Mouse (Mus musculus): Measurements from ENCODE around the gene Gucy2c.

The Gucy2c gene

DNA sequence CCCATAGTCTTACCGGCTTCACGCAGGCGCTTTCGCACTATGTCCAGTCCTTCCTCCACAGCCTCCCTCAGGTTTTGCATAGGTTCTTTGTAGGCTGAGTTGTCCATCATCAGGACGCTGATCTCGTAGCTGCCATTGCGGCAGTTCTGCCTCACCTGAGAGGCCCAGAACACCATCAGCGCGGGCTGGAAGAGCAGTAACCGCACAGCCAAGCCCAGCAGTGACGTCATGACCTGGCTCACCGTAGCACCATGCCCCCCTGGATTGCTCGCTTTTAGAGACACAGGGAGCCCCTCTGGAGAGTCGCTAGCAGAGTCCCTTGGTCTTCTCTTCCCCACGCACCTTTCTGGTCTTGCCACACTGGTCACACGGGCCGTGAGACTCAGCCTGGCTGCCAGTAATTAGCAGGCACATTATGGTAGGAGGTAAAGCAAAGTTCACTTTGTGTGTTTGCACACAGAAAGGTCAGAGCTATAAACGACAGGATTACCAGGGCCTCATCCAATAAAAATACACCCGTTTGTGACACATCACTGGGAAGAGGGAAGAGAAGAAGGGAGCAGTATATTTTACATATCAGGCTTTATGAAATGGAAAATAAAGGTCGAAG is at the start of gene Gucy2c:
Gucy2c (minus strand) TSS at position 389 of the 610 bp plus-strand sequence.
- DNase-seq (ENCODE audit: low spot score): no peak

DNA sequence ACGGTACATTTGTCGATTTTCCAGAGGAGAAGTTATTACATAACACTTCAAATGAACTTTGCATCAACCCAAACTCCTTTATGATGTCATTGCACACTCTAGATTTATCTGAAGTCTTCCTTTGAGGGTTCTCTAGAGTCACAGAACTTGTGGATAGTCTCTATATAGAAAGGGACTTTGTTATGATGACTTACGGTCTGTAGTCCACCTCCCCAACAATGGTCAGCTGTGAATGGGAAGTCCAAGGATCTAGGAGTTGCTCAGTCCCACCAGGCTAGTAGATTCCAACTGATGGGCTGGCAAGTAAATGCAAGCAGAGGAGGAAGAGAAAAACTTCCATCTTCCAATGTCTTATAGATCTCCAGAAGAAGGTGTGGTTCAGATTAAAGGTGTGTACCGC is 47.1 kb upstream of the Gucy2c start:
- no peak for DNase-seq (ENCODE audit: low spot score)

DNA sequence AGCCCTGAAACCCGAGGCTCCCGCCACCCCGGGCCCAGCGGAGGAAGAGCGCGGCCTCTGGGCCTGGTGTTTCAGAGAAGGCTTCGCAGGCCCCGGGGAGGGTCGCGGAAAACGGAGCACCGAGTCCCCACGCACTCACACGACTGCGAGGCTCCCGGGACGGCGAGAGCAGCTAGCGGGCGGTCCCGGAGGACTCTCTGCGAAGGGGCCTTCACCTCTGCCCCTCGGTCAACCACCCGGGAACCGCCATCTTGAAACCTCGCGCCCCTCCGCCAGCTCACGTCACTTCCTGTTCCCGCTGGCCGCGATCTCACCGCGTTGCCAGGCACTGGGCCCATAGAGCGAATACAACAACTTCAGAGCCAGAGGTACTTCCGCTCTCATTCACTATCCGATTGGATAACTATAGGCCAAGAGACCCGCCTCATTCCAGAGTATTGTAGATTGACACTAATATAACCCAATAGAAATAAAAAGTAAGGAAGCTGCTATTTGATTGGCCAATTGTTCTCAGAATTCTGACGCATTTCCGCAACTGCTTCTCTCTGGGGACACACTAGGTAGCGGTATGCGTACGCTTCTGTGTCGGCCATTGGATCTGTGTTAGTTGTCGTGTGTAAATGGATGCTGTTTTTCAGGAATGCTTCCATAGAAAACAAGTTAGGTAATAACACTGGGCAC is 46.5 kb upstream of the Gucy2c start, which contains the start of gene Wbp11:
Wbp11 (minus strand) TSS at position 353 of the 681 bp plus-strand sequence.
- DNase-seq (ENCODE audit: low spot score): peak; percentile 98

DNA sequence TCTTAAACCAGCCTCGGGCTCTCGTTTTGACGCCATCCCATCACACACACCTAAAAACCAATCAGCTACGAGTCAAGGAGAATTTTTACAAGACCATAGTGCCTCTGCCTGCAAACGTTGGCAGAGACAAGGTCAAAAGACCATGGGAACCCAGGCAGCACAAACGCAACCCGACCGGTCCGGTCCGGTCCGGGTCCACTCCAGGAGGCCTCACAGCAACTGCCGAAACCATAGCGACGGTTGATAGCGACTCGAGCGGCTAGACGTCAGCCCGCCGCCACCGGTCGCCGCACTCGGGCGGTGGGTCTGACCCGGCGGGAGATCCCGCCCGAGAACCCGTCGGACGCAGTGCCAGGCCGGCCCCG is 45.9 kb upstream of the Gucy2c start, which contains the start of gene BC049715:
BC049715 (plus strand) TSS at position 111 of the 365 bp plus-strand sequence.
- DNase-seq (ENCODE audit: low spot score): peak; percentile 12

DNA sequence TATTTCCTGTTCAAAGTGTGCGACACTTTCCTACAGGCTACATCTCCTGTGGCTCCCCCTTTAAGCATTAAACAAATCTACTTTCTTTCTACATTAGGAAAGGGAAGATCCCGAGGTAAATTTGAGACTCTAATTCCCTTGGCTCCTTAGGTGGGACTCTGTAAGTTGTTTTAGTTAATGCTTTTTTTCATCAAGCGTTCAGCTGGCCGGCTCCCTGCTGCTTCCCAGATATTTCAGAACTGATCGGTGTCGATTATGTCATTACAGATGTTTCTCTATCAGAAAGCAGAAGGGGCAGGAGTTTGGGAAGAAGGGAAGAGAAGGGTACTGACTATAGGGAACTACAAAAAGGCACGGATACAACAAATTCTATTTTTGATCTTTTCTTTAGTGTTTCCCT is 45.6 kb upstream of the Gucy2c start:
- no peak for DNase-seq (ENCODE audit: low spot score)

DNA sequence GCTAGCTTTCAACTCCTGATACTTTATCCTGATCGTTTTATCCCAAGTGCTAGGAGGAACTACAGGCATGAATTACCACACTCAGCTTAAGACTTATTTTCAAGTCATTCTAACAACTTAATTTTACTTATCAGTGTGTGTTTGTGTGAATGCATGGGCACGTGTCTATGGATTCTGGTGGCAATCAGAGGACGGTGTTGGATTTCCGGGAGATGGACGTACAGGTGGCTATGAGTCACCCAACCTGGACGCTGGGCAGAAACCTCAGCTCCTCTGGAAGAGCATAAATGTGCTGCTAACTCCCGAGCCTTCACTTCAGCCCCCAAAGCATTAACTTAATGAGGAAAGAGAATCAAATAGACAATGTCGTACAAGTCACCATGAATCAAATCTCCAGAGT is 43.4 kb upstream of the Gucy2c start:
- no peak for DNase-seq (ENCODE audit: low spot score)

DNA sequence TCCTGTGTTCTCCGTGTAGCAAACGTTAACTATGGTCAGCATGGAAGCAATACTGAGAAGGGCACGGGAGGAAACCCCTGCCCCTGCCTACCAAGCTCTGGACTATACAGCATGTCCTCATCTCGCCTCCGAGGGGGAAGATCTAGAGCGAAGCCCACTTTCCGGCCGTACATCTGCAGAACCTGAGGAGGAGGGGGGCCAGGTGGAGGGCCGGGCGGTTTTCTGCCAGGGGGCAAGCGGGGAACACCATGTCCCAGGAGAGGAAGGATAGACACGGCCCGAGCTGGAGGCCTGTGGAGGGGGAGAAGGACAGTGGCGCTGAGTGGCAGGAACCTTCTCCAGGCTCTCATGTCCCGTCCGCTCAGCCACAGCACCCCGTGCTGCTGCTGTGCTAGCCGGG is 39.5 kb upstream of the Gucy2c start:
- DNase-seq (ENCODE audit: low spot score): no peak

DNA sequence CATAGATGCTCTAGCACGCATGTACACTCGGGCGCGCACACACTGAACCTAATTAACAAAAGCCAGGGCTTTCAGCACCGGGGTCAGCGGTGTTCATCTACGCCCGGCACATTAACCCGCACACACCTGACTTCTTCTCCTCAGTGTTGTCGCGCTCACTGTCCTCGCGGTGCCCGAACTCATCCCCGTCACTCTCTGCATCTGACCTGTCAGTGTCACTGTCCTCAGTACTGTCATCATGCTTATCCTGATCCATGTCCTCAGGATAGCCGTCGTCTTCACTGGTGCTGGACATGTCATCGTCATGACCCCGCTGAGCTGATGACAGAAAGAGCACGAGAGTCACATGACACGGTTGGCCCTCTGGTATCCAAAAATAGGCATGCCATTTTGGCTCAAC is 38.8 kb upstream of the Gucy2c start:
- no peak for DNase-seq (ENCODE audit: low spot score)

DNA sequence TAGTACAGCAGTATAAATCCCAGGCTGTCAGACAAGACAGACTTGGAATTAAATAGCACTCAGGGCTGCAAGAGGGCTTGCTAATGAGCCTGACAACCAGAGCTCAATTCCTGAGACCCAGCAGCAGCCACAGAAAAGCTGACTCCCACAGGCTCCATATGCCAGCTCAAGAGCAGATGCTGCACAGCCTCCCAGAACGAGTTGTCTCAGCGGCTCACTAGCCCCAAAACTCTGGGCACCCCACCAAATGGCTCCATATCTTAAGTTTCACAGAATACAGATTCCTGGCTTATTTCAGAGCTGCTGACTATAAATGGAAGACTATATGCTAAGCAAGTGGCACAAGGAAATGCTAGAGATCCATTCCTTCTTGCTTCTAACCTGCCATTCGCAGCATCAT is 36.0 kb upstream of the Gucy2c start:
- DNase-seq (ENCODE audit: low spot score): no peak

DNA sequence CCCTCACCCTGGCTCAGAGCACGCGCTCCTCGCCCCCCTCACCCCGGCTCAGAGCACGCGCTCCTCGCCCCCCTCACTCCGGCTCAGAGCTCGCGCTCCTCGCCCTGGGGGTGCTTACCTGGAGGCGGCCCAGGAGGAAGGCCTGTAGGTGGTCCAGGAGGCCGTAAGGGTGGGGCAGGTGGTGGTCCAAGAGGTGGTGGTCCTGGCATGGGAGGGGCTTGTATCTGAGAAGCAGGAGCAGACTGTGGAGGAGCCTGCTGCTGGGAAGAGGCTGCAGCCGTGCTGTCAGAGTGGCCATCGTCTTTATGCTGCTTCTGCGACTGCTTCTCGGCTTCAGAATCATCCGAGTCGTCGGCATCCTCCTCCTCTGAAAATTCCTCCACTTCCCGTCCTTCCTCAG is 35.3 kb upstream of the Gucy2c start:
- no peak for DNase-seq (ENCODE audit: low spot score)

DNA sequence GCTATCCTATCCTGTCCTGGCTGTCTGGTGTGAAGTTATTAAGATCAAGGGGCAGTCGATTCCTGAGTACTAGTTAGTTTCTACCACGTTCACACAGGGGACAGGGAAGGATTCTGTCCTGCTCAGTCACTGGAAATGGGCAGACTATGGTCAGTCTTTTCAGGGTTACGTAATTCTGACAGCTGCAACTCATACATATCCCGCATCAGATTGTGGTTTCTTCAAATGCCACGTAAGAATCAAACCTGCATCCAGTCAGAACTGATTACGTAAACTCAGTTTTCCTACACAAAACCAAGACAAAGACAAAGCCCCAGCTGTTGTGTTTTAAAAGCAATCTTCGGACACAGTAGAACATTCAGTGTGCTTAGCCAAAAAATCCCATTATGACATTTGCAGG is 33.8 kb upstream of the Gucy2c start:
- DNase-seq (ENCODE audit: low spot score): no peak

DNA sequence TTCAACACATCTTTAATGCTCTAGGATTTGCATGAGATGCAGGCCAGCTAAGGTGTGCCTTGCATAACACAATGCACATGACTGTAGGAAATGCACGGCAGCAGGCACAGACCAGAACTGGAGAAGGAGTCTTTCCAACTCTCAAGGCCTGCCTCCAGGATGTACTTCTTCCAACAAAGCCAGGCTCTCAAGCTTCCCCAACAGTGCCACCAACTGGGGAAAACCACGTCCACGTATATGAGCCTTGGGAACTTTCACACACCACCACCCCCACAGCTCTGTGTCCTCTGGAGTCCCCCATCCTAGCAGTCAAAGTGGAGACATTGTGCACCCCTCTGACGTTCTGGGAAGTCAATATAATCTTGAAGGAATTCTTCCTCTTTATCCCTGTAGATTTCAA is 31.6 kb upstream of the Gucy2c start:
- DNase-seq (ENCODE audit: low spot score): no peak

DNA sequence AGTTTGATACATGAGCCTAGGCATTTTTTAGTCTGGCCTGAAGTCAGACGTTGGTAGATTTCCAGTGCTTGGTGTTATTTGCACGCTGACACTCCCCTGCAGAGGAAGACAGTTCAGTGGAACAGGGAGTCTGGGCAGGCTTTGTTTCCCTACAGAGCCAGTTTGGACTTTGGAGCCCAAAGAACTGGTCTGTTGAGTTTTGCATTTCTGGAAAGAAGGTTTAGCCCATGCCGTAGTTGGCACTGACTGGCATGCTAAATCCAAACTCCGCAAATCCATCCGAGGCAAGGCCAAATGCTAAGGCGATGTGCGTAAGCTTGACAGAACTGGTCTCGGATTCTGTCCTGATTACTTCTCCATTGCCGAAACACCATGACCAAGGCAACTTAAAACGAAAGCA is 29.6 kb upstream of the Gucy2c start:
- no peak for DNase-seq (ENCODE audit: low spot score)

DNA sequence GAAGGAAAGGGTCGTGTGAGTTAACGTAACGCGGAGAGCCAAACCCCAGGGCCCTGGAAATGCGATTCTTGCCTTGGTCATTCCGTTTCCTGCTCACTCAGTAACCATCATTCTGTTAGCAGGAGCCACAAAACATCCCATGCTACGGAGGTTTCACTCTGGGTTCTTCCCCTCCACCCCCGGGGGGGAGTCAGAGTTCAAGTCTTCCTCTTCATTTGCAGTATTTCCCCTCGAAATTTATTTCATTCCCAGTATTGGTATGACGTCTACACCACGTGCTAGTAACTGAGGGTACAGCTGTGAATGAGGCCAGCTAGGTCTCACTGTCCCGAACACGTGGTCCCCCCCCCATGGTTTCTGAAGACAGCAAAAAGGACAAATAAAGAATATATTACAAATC is 28.1 kb upstream of the Gucy2c start:
- no peak for DNase-seq (ENCODE audit: low spot score)

DNA sequence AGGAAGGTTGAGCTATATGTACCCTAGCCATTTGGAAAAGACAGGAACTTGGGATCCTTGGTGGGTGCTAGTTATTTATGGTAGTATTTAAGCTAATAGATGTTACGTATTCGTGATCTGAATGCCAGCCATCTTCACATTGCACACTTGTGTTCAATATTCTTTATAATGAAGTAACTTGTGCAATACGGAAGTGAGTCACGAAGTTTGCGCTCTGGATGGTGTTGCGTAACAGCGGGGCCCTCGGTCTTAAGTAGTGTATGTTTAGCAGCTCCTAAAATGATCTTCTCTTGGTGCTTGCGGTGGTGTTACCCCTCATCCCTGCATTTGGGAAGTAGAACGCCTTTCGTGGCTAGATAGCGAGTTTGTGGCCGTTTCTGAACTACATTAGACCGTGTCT is 27.5 kb upstream of the Gucy2c start:
- DNase-seq (ENCODE audit: low spot score): no peak

DNA sequence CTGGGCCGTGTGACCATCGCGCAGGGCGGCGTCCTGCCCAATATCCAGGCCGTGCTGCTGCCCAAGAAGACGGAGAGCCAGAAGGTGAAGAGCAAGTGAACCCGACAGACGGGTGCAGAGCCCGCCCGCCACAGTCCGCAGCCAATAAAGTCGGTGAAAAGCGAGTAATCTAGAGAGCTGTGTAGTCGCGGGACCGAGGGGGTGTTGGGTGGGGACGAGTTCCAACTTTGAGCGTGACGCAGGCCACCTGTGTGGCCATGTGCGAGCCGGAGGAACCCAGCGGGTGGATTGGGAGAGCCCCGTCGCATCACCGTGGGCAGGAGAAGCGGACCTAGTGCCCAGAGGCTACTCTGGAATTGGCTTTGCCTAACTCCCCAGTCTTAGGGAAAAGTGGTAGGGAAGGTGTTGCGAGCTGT is 27.1 kb upstream of the Gucy2c start:
- no peak for DNase-seq (ENCODE audit: low spot score)

DNA sequence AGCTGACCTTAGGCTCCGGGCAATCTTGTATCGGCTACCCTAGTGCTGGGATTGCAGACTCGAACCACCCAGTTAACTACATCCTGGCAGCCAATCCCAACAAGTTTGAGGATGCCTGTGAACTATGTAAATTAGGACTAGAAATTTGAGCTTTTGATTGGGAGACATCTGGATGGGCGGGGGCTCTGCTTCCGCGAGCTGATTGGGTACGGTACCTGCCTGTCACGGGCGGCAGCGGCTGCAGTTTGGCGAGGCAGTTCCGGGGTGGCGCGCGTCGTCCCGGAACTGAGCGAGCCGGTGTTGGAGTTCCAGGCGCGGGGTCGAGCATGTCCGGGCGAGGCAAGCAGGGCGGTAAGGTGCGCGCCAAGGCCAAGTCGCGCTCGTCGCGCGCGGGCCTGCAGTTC is 26.5 kb upstream of the Gucy2c start, which contains the start of gene H2afj:
H2afj (plus strand) TSS at position 231 of the 404 bp plus-strand sequence.
- peak; percentile 97 for DNase-seq (ENCODE audit: low spot score)

DNA sequence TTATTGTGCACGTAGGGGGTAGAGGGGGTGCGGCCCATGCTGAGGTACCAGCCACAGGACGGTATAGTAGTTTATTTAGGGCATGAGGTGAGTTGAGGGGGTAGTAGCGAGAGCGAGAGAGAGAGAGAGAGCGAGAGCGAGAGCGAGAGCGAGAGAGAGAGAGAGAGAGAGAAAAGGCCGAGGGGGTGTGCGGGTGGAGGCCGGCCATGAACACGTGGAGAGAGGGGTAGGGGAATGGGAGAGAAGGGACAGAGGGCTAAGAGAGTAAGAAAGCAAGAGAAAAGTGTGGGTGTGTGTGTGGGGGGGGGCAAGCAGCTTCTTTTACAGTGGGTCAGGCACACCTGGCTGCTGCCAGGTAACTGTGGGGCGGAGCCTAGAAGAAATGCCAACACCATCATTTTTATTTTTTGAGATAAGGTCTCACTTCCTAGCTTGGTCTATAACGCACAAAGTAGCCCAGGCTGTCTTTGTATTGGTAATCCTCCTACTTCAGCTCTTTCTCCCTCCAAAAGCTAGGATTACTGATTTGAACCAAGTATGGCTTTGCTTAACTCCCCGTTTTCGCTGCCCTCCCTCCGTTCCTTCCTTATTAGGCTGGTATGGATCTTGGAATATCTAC is 25.9 kb upstream of the Gucy2c start:
- DNase-seq (ENCODE audit: low spot score): no peak

DNA sequence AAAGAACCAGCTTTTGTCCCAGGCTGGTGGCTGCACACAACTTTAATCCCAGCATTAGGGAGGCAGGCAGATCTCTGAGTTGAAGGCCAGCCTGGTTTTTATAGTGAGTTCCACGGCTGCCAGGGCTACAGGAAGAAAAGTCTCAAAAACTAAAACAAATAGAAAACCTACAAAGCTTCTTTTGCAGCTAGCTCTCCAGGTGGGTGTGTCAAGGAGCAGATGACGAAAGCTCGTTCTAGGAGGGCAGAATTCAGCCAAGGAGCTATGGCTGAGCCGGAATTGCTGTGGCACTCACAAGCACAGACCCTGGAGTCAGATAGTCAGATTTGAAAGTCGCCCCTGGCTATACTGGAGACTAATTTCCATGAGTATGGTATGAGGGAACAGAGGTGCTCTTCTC is 25.3 kb upstream of the Gucy2c start:
- no peak for DNase-seq (ENCODE audit: low spot score)

DNA sequence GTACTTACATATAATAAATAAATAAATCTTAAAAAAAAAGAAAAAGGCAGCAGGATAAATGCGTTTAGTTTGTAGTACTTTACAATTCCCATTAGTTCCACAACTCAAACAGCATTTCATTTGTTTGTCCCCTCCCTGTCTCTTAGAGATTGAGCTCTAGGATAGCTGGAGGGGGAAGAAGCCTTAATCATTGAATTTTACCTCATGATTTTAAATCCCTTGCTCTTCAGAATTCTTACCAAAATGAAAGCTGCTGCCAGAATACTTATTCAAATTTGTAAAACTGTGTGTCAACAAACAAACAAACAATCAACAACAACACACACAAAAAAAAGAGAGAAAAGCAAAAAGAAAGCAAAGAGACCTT is 23.8 kb upstream of the Gucy2c start:
- DNase-seq (ENCODE audit: low spot score): no peak

DNA sequence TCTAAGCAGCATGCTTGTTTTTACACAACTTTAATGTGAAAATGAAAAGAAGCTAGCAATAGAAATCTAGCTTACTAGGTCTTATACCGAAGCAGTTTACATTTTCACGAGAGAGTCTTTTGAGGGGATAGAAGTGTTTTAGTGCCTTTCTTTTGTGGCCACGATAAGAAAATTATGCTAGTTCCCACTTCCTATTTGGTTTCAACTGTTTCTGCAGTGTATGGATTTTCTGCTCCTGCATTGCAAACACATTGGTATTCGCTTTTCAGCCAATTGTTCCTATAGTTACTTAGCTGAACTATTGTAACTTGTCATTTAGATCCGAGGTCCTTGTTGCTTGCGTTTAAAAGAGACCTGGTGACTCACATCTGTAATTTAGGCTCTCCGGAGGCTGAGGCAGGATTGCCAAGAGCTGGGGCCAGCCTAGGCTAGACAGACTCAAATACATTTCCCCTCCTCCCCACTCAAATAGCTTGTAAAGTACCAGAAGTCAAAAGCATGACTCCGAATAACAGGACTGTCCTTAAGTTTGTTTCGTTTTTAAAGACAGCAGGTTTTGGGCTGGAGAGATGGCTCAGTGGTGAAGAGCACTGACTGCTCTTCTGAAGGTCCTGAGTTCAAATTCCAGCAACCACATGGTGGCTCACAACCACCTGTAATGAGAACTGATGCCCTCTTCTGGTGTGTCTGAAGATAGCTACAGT is 23.3 kb upstream of the Gucy2c start:
- DNase-seq (ENCODE audit: low spot score): peak; percentile 33

DNA sequence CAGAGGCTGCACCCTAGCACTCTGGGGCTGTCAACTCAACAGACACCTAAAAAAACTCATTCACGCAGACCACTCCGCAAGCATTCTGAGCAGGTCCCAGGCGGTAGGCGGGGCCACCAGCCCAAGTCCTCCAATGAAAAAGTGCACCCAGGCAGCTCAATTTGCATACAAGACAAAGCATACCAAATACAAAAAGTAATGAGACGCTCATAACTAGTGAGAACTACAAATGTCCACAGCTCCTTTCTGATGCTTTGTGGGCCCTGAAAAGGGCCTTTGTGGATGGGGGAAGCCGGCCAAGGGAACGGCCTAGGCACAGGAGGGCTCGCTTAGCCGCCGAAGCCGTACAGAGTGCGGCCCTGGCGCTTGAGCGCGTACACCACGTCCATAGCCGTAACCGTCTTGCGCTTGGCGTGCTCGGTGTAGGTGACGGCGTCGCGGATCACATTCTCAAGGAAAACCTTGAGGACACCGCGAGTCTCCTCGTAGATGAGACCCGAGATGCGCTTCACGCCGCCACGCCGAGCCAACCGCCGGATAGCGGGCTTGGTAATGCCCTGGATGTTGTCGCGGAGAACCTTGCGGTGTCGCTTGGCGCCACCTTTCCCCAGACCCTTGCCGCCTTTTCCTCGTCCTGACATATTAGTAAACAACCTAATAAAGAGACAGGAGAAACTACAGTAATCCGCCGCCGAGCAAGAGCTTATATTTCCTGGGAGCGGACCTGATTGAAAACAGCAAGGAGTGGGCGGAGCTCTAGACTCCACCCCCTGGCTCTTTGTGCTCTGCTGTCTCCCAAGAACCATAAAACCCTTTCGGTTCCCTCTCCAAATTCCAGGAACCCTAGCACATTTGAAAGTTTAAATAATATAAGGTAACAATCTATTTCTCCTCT is 22.4 kb upstream of the Gucy2c start, which contains the start of gene Hist4h4:
Hist4h4 (minus strand) TSS at position 677 of the 895 bp plus-strand sequence.
- peak; percentile 91 for DNase-seq (ENCODE audit: low spot score)
